Mouse (Mus musculus) MN1 (cell line): ENCODE results near the gene Soat2.

ENCODE experiments used
- DNase-seq: peaks from one replicate; pipeline ENCODE4 v3.0.0-alpha.2; 2016; ENCODE audit warnings: low spot score

Soat2 gene

GRCm38 (mm10) chr15:102150301-102151135 is at the start of gene Soat2:
TSS of gene Soat2 (plus strand) at chr15:102150526.
- DNase-seq, result peak; percentile 90

- DNase-seq, result peak; percentile 46
These were observed 49.2 kb upstream of the Soat2 start for GRCm38 (mm10) chr15:102100996-102101671.

- peak; percentile 60 for DNase-seq
These were observed 48.4 kb upstream of the Soat2 start for GRCm38 (mm10) chr15:102101672-102102541.

- DNase-seq, result peak; percentile 74
These were observed 47.7 kb upstream of the Soat2 start for GRCm38 (mm10) chr15:102102548-102103121.

- DNase-seq, result peak; percentile 63
These were observed 46.9 kb upstream of the Soat2 start for GRCm38 (mm10) chr15:102103371-102103946.

- DNase-seq, result peak; percentile 39
These were observed 46.3 kb upstream of the Soat2 start for GRCm38 (mm10) chr15:102103947-102104555.

GRCm38 (mm10) chr15:102105360-102105759 is 45.0 kb upstream of the Soat2 start:
- peak; percentile 72 for DNase-seq

- no peak for DNase-seq
These were observed 44.3 kb upstream of the Soat2 start for GRCm38 (mm10) chr15:102105764-102106730.

- DNase-seq, result no peak
These were observed 43.4 kb upstream of the Soat2 start for GRCm38 (mm10) chr15:102106754-102107456.

- peak; percentile 85 for DNase-seq
These were observed 42.4 kb upstream of the Soat2 start for GRCm38 (mm10) chr15:102107689-102108573.

GRCm38 (mm10) chr15:102108651-102109525 is 41.4 kb upstream of the Soat2 start:
- DNase-seq, result peak; percentile 91

GRCm38 (mm10) chr15:102110271-102110670 is 40.1 kb upstream of the Soat2 start:
- DNase-seq, result no peak

- no peak for DNase-seq
These were observed 39.4 kb upstream of the Soat2 start for GRCm38 (mm10) chr15:102110701-102111494.

GRCm38 (mm10) chr15:102111495-102111829 is 38.9 kb upstream of the Soat2 start:
- DNase-seq, result no peak

- no peak for DNase-seq
These were observed 38.1 kb upstream of the Soat2 start for GRCm38 (mm10) chr15:102112181-102112580.

GRCm38 (mm10) chr15:102112827-102113226 is 37.5 kb upstream of the Soat2 start:
- peak; percentile 45 for DNase-seq
